Mouse (Mus musculus) lung, postnatal 0 days (tissue): ENCODE results near the gene Tmem79. TPM values are rescaled to one million over a fixed set of nuclear protein-coding genes. Genes with fewer than 3 reads are reported as not detected.
A peak's percentile ranks its signal among the peaks of the same experiment; 100 is the strongest.

Experiments
- ATAC-seq: fragments of 200-750 bp; cut with Nextera tagmentation; 2 replicates; pipeline ENCODE4 v1.8.0; 2017; ENCODE audit warnings: moderate library complexity
- DNase-seq: peaks from one replicate; pipeline ENCODE4 v3.0.0-alpha.2; 2016; ENCODE audit warnings: low spot score
- H3K27ac ChIP-seq: fragments of 300-500 bp; sonication (generic); 2 replicates; pipeline ENCODE4 v1.5.1; 2014; ENCODE audit warnings: antibody characterized with exemption, mild to moderate bottlenecking, low read length, mixed read lengths
- H3K27me3 ChIP-seq: fragments of 300-500 bp; sonication (generic); replicated peaks from 2 replicates; pipeline ENCODE4 v1.6.1; 2014; ENCODE audit warnings: low read length, mixed read lengths; ENCODE audit not compliant: insufficient read depth
- H3K36me3 ChIP-seq: fragments of 300-500 bp; sonication (generic); 2 replicates; pipeline ENCODE4 v1.6.1; 2014; ENCODE audit warnings: low read length, mixed read lengths; ENCODE audit not compliant: insufficient read depth
- H3K4me1 ChIP-seq: fragments of 300-500 bp; sonication (generic); 2 replicates; pipeline ENCODE4 v1.6.1; 2014; ENCODE audit warnings: antibody characterized with exemption, low read depth, low read length, mixed read lengths; ENCODE audit not compliant: insufficient read depth
- H3K4me2 ChIP-seq: fragments of 300-500 bp; sonication (generic); replicated peaks from 2 replicates; pipeline ENCODE4 v1.6.1; 2014; ENCODE audit warnings: low read depth, mild to moderate bottlenecking, low read length, moderate library complexity, mixed read lengths
- H3K4me3 ChIP-seq: fragments of 300-500 bp; sonication (generic); 2 replicates; pipeline ENCODE4 v1.5.1; 2014; ENCODE audit warnings: low read depth, low read length
- H3K9ac ChIP-seq: fragments of 300-500 bp; sonication (generic); replicated peaks from 2 replicates; pipeline ENCODE4 v1.6.1; 2014; ENCODE audit warnings: low read depth, mild to moderate bottlenecking
- H3K9me3 ChIP-seq: fragments of 300-500 bp; sonication (generic); 2 replicates; pipeline ENCODE4 v1.6.1; 2016; ENCODE audit warnings: low read length, mixed read lengths
- CTCF ChIP-seq: IDR thresholded peaks from 2 replicates; pipeline ENCODE4 v1.5.1; 2016; ENCODE audit warnings: antibody characterized with exemption, mild to moderate bottlenecking
- EP300 ChIP-seq: IDR thresholded peaks from 2 replicates; pipeline ENCODE4 v1.6.1; 2016; ENCODE audit warnings: antibody characterized with exemption, mild to moderate bottlenecking, control low read depth
- WGBS: fragments of 180-500 bp; shearing (Covaris S2); extraction: QIAGEN DNeasy Blood & Tissue Kit; methylation state at CpG from one replicate; pipeline ENCODE4 v1.1.7; 2014; 5-methylcytosine and 5-hydroxymethylcytosine counted together
- polyA plus RNA-seq: library from polyadenylated mRNA; unstranded; fragments of >200 nt; fragmentation: Nextera tagmentation; extraction: Ambion mirVana; gene quantifications from 2 replicates; pipeline ENCODE4 v1.2.1, GENCODE M21; 2015

The Tmem79 gene
- polyA plus RNA-seq, 1 experiment from 2014 or later = 9.0 TPM

GRCm38 (mm10) chr3:88334029-88334658 lies 1.8 kb downstream of the Tmem79 start:
- H3K27me3 ChIP-seq = no peaks in the 10 kb centered on the region
- peak overlapping the region; percentile 26; the same call in 1 of the 2 replicates for H3K9ac ChIP-seq
- H3K27ac ChIP-seq = peak overlapping the region; percentile 75
- ATAC-seq (peak; percentile 37), DNase-seq (peak; percentile 83)
- TF ChIP-seq EP300 = no peak
- no peak for TF ChIP-seq CTCF
- H3K4me1 ChIP-seq = peaks cover 4% of the 10 kb centered on the region; the same call in 1 of the 2 replicates
- peak overlapping the region; percentile 50 for H3K4me2 ChIP-seq
- 0 out of 2 replicates have a peak, but pooled peaks cover 5% of the 10 kb centered on the region for H3K36me3 ChIP-seq
- 38% methylated on average over 12 of the region's 12 CpGs for WGBS
- H3K9me3 ChIP-seq = no peaks in the 10 kb centered on the region
- H3K4me3 ChIP-seq = peak overlapping the region; percentile 15; the same call in 1 of the 2 replicates

- DNase-seq (peak; percentile 61), ATAC-seq (no peak)
- Histone ChIP-seq H3K4me2 (no peak overlapping the region), H3K27me3 (no peaks in the 10 kb centered on the region), H3K27ac (no peak overlapping the region), H3K9me3 (no peaks in the 10 kb centered on the region), H3K36me3 (peaks cover 17% of the 10 kb centered on the region; the same call in 1 of the 2 replicates), H3K4me3 (no peak overlapping the region), H3K9ac (no peak overlapping the region), H3K4me1 (peaks cover 4% of the 10 kb centered on the region; the same call in 1 of the 2 replicates)
- WGBS = 22% methylated on average over 2 of the region's 2 CpGs
- TF ChIP-seq EP300 (no peak), CTCF (peak; percentile 73)
Observed at GRCm38 (mm10) chr3:88331282-88331681, 4.7 kb downstream of the Tmem79 start.

- Histone ChIP-seq H3K36me3 (peaks cover 17% of the 10 kb centered on the region; the same call in 1 of the 2 replicates), H3K27me3 (no peaks in the 10 kb centered on the region), H3K4me1 (peaks cover 4% of the 10 kb centered on the region; the same call in 1 of the 2 replicates), H3K9me3 (no peaks in the 10 kb centered on the region), H3K4me2 (no peak overlapping the region), H3K4me3 (no peak overlapping the region), H3K9ac (no peak overlapping the region), H3K27ac (no peak overlapping the region)
- no peak for ATAC-seq
- 55% methylated on average over 5 of the region's 5 CpGs for WGBS
- no peak for TF ChIP-seq EP300
- no peak for DNase-seq
Observed at GRCm38 (mm10) chr3:88328956-88329355, 7.0 kb downstream of the Tmem79 start.

GRCm38 (mm10) chr3:88324951-88325405 lies 11.0 kb downstream of the Tmem79 start, which contains the start of gene Glmp:
Glmp (plus strand) TSS chr3:88325023.
- DNase-seq (peak; percentile 89), ATAC-seq (peak; percentile 89)
- Histone ChIP-seq H3K36me3 (peaks cover 36% of the 10 kb centered on the region), H3K4me1 (peaks cover 4% of the 10 kb centered on the region; the same call in 1 of the 2 replicates), H3K9me3 (no peaks in the 10 kb centered on the region), H3K27me3 (no peaks in the 10 kb centered on the region), H3K4me3 (peak within 1 kb of the TSS; percentile 78), H3K27ac (peak within 1 kb of the TSS; percentile 38; the same call in 1 of the 2 replicates), H3K4me2 (peak within 1 kb of the TSS; percentile 76), H3K9ac (peak within 1 kb of the TSS; percentile 85)
- TF ChIP-seq EP300 (no peak), CTCF (no peak)
- WGBS = 0% methylated on average over 10 of the region's 10 CpGs

- no peak overlapping the region for H3K9ac ChIP-seq
- H3K9me3 ChIP-seq = no peaks in the 10 kb centered on the region
- H3K4me1 ChIP-seq = peaks cover 6% of the 10 kb centered on the region; the same call in 1 of the 2 replicates
- WGBS = 81% methylated on average over 1 of the region's 1 CpGs
- no peaks in the 10 kb centered on the region for H3K27me3 ChIP-seq
- no peak overlapping the region for H3K27ac ChIP-seq
- DNase-seq (no peak), ATAC-seq (no peak)
- TF ChIP-seq EP300 = no peak
- no peak for TF ChIP-seq CTCF
- no peak overlapping the region for H3K4me3 ChIP-seq
- H3K4me2 ChIP-seq = no peak overlapping the region
- H3K36me3 ChIP-seq = peaks cover 24% of the 10 kb centered on the region; the same call in 1 of the 2 replicates
Observed at GRCm38 (mm10) chr3:88299172-88299571, 36.8 kb downstream of the Tmem79 start.

- H3K9me3 ChIP-seq = no peaks in the 10 kb centered on the region
- WGBS = under 1% methylated on average over 30 of the region's 30 CpGs
- H3K27ac ChIP-seq = peak overlapping the region; percentile 88
- ATAC-seq (no peak), DNase-seq (peak; percentile 31)
- H3K9ac ChIP-seq = peak overlapping the region; percentile 72
- peaks cover 15% of the 10 kb centered on the region; the same call in 1 of the 2 replicates for H3K36me3 ChIP-seq
- peak overlapping the region; percentile 58 for H3K4me2 ChIP-seq
- H3K4me3 ChIP-seq = peak overlapping the region; percentile 80
- TF ChIP-seq EP300 = no peak
- TF ChIP-seq CTCF = no peak
- peaks cover 6% of the 10 kb centered on the region; the same call in 1 of the 2 replicates for H3K4me1 ChIP-seq
- no peaks in the 10 kb centered on the region for H3K27me3 ChIP-seq
Observed at GRCm38 (mm10) chr3:88297321-88297851, 38.6 kb downstream of the Tmem79 start.
